Mouse (Mus musculus): Measurements from ENCODE around the gene Fhod1. TPM values are rescaled to one million over a fixed set of nuclear protein-coding genes. Genes with fewer than 3 reads are reported as not detected.

Gene Fhod1
- polyA plus RNA-seq, 1 experiment from 2014 or later = 1.4 TPM

GRCm38 (mm10) chr8:105313622-105314402 is 33.9 kb downstream of the Fhod1 start:
- 61% methylated on average over 9 of the region's 9 CpGs for WGBS
- Histone ChIP-seq H3K27ac (peak overlapping the region; percentile 33), H3K36me3 (peaks cover 30% of the 10 kb centered on the region), H3K27me3 (no peaks in the 10 kb centered on the region), H3K9ac (no peak overlapping the region), H3K4me1 (replicated peaks) (peaks cover 42% of the 10 kb centered on the region), H3K4me3 (no peak overlapping the region), H3K4me2 (no peak overlapping the region), H3K9me3 (replicated peaks) (no peaks in the 10 kb centered on the region)
- ATAC-seq (replicated peaks; ENCODE audit: insufficient number of reproducible peaks, insufficient read depth, low FRiP score, low read depth) = peak; percentile 45; the same call in 1 of the 2 replicates

DNA sequence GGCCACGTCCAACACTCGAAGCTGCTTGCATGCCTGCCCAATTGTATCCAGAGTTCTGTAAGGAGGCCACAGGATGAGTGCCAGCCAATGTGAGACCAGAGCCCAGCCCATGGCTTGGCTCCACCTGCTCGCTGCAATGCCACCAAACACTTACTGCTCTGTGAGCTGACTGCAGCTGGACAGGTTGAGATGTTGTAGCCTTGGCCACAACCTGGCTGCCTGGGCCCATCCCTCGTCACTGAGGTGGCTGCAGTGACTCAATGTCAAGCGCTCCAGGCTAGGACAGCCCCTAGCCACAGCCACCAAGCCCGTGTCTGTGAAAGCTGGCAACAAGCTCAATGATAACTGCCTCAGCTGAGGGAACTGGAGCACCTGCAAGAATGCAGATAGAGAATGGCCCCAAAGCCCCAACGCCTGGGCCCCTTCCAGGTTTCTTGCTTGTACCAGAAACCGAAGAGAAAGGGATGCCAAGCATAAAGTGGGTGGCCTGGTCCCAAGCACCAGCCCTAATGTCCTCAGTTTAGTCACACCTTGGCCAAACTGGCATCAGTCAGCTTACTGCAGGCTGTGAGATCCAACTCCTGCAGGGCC is 34.8 kb downstream of the Fhod1 start:
- H3K36me3 ChIP-seq = peaks cover 37% of the 10 kb centered on the region
- no peaks in the 10 kb centered on the region for H3K27me3 ChIP-seq
- no peak overlapping the region for H3K4me3 ChIP-seq
- no peaks in the 10 kb centered on the region for H3K9me3 ChIP-seq (replicated peaks)
- peaks cover 36% of the 10 kb centered on the region for H3K4me1 ChIP-seq (replicated peaks)
- no peak for ATAC-seq (replicated peaks; ENCODE audit: insufficient number of reproducible peaks, insufficient read depth, low FRiP score, low read depth)
- H3K4me2 ChIP-seq = no peak overlapping the region
- WGBS = 74% methylated on average over 8 of the region's 8 CpGs
- H3K27ac ChIP-seq = peak overlapping the region; percentile 33; the same call in 1 of the 2 replicates
- H3K9ac ChIP-seq = no peak overlapping the region

- H3K36me3 ChIP-seq = peaks cover 44% of the 10 kb centered on the region
- no peak overlapping the region for H3K9ac ChIP-seq
- peaks cover 37% of the 10 kb centered on the region for H3K4me1 ChIP-seq (replicated peaks)
- no peaks in the 10 kb centered on the region for H3K27me3 ChIP-seq
- ATAC-seq (replicated peaks; ENCODE audit: insufficient number of reproducible peaks, insufficient read depth, low FRiP score, low read depth) = no peak
- no peak overlapping the region for H3K27ac ChIP-seq
- no peak overlapping the region for H3K4me2 ChIP-seq
- H3K4me3 ChIP-seq = no peak overlapping the region
- 77% methylated on average over 1 of the region's 1 CpGs for WGBS
- H3K9me3 ChIP-seq (replicated peaks) = no peaks in the 10 kb centered on the region
Observed at GRCm38 (mm10) chr8:105311718-105312117, 36.0 kb downstream of the Fhod1 start.

DNA sequence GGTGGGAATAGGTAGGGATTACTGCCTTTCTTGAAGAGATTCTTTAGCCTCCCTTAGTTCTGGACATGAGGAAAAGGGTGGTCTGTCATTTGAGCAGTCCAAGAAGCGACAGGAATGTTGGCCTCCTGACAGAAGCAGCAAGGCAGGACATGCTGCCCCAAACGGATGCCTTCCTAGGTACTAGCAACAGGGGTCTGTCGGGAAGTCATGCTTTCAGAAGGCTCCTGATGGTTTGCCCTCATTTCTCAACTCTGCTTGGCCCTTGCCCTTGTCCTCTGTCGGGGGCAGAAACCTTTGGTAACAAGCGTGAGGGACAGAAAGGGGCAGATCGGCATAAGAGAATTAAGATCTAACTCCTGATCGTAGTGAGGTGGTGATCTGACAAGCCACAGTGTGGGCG is 37.6 kb downstream of the Fhod1 start:
- no peak overlapping the region for H3K4me3 ChIP-seq
- no peaks in the 10 kb centered on the region for H3K9me3 ChIP-seq (replicated peaks)
- no peaks in the 10 kb centered on the region for H3K27me3 ChIP-seq
- H3K4me1 ChIP-seq (replicated peaks) = peaks cover 45% of the 10 kb centered on the region
- no peak overlapping the region for H3K4me2 ChIP-seq
- no peak overlapping the region for H3K9ac ChIP-seq
- peaks cover 40% of the 10 kb centered on the region for H3K36me3 ChIP-seq
- 81% methylated on average over 8 of the region's 8 CpGs for WGBS
- H3K27ac ChIP-seq = no peak overlapping the region
- no peak for ATAC-seq (replicated peaks; ENCODE audit: insufficient number of reproducible peaks, insufficient read depth, low FRiP score, low read depth)

GRCm38 (mm10) chr8:105309142-105309847 is 38.5 kb downstream of the Fhod1 start:
- Histone ChIP-seq H3K9me3 (replicated peaks) (no peaks in the 10 kb centered on the region), H3K9ac (no peak overlapping the region), H3K4me1 (replicated peaks) (peaks cover 46% of the 10 kb centered on the region), H3K4me3 (no peak overlapping the region), H3K36me3 (peaks cover 42% of the 10 kb centered on the region), H3K27ac (no peak overlapping the region), H3K27me3 (no peaks in the 10 kb centered on the region), H3K4me2 (no peak overlapping the region)
- WGBS = 74% methylated on average over 15 of the region's 15 CpGs
- no peak for ATAC-seq (replicated peaks; ENCODE audit: insufficient number of reproducible peaks, insufficient read depth, low FRiP score, low read depth)

DNA sequence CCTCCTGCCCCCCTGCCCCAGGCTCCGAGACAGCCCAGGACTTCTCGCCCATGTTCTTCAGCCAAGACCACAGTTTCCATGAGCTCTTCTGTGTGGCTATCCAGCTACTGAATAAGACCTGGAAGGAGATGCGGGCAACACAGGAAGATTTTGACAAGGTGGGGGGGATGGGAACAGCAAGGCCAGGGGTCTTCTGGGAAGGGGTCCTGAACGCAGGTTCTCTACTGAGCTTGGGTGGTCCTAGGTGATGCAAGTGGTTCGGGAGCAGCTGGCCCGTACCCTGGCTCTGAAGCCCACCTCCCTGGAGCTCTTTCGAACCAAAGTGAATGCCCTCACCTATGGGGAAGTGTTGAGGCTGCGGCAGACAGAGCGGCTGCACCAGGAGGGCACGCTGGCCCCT is 39.3 kb downstream of the Fhod1 start:
- no peaks in the 10 kb centered on the region for H3K9me3 ChIP-seq (replicated peaks)
- no peak for ATAC-seq (replicated peaks; ENCODE audit: insufficient number of reproducible peaks, insufficient read depth, low FRiP score, low read depth)
- H3K27ac ChIP-seq = no peak overlapping the region
- H3K9ac ChIP-seq = no peak overlapping the region
- whole genome bisulfite sequencing = 91% methylated on average over 10 of the region's 10 CpGs
- H3K27me3 ChIP-seq = no peaks in the 10 kb centered on the region
- H3K4me3 ChIP-seq = no peak overlapping the region
- peaks cover 45% of the 10 kb centered on the region for H3K4me1 ChIP-seq (replicated peaks)
- peaks cover 43% of the 10 kb centered on the region for H3K36me3 ChIP-seq
- H3K4me2 ChIP-seq = no peak overlapping the region

GRCm38 (mm10) chr8:105307670-105308069 is 40.1 kb downstream of the Fhod1 start:
- WGBS = 93% methylated on average over 13 of the region's 13 CpGs
- Histone ChIP-seq H3K9me3 (replicated peaks) (no peaks in the 10 kb centered on the region), H3K36me3 (peaks cover 38% of the 10 kb centered on the region), H3K4me2 (no peak overlapping the region), H3K9ac (no peak overlapping the region), H3K27ac (no peak overlapping the region), H3K27me3 (no peaks in the 10 kb centered on the region), H3K4me1 (replicated peaks) (peaks cover 38% of the 10 kb centered on the region), H3K4me3 (no peak overlapping the region)
- ATAC-seq (replicated peaks; ENCODE audit: insufficient number of reproducible peaks, insufficient read depth, low FRiP score, low read depth) = no peak

GRCm38 (mm10) chr8:105306146-105306691 is 41.5 kb downstream of the Fhod1 start:
- 45% methylated on average over 5 of the region's 5 CpGs for WGBS
- peak; percentile 7 for ATAC-seq (replicated peaks; ENCODE audit: insufficient number of reproducible peaks, insufficient read depth, low FRiP score, low read depth)
- Histone ChIP-seq H3K36me3 (peaks cover 38% of the 10 kb centered on the region), H3K4me2 (peak overlapping the region; percentile 83), H3K27me3 (no peaks in the 10 kb centered on the region), H3K27ac (peak overlapping the region; percentile 68; the same call in 1 of the 2 replicates), H3K4me3 (peak overlapping the region; percentile 43), H3K9me3 (replicated peaks) (no peaks in the 10 kb centered on the region), H3K9ac (peak overlapping the region; percentile 56), H3K4me1 (replicated peaks) (peaks cover 35% of the 10 kb centered on the region)

GRCm38 (mm10) chr8:105305211-105306145 is 42.3 kb downstream of the Fhod1 start, which contains the start of gene Elmo3:
Gene Elmo3, plus strand, starts transcription at chr8:105305601.
- Histone ChIP-seq H3K4me3 (peak within 1 kb of the TSS; percentile 43), H3K4me1 (replicated peaks) (peaks cover 35% of the 10 kb centered on the region), H3K36me3 (peaks cover 44% of the 10 kb centered on the region), H3K27ac (peak within 1 kb of the TSS; percentile 68), H3K4me2 (peak within 1 kb of the TSS; percentile 83), H3K27me3 (no peaks in the 10 kb centered on the region), H3K9ac (peak within 1 kb of the TSS; percentile 56), H3K9me3 (replicated peaks) (no peaks in the 10 kb centered on the region)
- ATAC-seq (replicated peaks; ENCODE audit: insufficient number of reproducible peaks, insufficient read depth, low FRiP score, low read depth) = peak; percentile 54
- 7% methylated on average over 30 of the region's 30 CpGs for WGBS

DNA sequence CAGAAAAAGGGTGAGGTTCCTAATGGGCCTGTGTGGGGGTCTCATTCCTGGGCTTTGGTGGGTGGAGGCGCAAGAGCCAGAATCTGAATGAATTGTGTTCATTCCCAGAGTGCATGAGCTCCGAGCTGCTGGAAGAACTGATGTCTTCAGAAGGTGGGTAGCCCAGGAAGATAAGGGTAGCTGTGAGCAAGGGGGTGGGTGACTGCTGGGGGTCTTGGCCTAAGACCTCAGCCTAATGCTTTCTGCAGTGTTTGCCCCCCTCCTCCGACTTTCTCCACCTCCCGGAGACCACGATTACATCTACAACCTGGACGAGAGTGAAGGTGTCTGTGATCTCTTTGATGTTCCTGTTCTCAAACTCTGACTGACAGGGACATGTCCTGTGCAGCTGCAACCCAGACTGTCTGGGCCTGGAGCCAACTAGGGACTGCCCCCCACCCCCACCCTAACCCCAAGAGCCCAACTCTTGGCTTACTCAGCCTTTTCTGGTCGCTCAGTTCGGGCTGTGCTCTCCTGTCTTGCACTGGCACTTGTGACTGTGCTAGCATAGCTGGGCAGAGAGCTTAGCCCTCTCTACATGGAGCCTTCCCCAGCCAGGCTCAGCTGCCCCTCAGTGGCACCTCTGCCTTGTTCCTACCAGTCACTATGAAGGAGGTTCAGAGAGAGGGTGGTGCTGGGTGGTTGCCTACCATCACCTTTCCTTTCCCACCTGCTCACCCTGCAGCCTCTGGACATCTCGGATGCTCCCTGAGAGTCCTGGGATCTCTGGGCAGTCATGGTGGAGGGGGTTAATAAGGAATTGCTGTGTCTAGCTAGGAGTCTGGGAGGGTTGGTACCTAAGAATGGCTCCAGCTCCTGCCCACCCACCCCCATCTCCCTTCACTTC is 43.2 kb downstream of the Fhod1 start:
- peaks cover 35% of the 10 kb centered on the region for H3K4me1 ChIP-seq (replicated peaks)
- peak; percentile 16; the same call in 1 of the 2 replicates for ATAC-seq (replicated peaks; ENCODE audit: insufficient number of reproducible peaks, insufficient read depth, low FRiP score, low read depth)
- H3K9ac ChIP-seq = no peak overlapping the region
- no peak overlapping the region for H3K4me2 ChIP-seq
- H3K27me3 ChIP-seq = no peaks in the 10 kb centered on the region
- H3K4me3 ChIP-seq = no peak overlapping the region
- peak overlapping the region; percentile 68 for H3K27ac ChIP-seq
- WGBS = 40% methylated on average over 9 of the region's 9 CpGs
- peaks cover 49% of the 10 kb centered on the region for H3K36me3 ChIP-seq
- no peaks in the 10 kb centered on the region for H3K9me3 ChIP-seq (replicated peaks)
